Mouse (Mus musculus) myocyte (in vitro differentiated cells): ENCODE data around the gene Serping1.

ENCODE experiments used
- MAX ChIP-seq: IDR thresholded peaks from one replicate; pipeline ENCODE4 v1.6.1; 2011; ENCODE audit warnings: low read depth, mild to moderate bottlenecking, control low read depth
- MYOG ChIP-seq, 3 experiments: IDR thresholded peaks; one replicate each; pipeline ENCODE4 v1.6.1; 2011; ENCODE audit warnings: control low read depth in 2 of 3, low read depth in 2 of 3, mild to moderate bottlenecking in 2 of 3; ENCODE audit not compliant: insufficient read length in 2 of 3, control insufficient read depth in 1 of 3, insufficient read depth in 1 of 3
- POLR2A ChIP-seq: IDR thresholded peaks from one replicate; pipeline ENCODE4 v1.6.1; 2011; ENCODE audit warnings: low read depth, mild to moderate bottlenecking, control low read depth, moderate library complexity; ENCODE audit not compliant: insufficient read length
- SRF ChIP-seq: IDR thresholded peaks from one replicate; pipeline ENCODE4 v1.6.1; 2011; ENCODE audit warnings: low read depth; ENCODE audit not compliant: control insufficient read depth, insufficient read length
- USF1 ChIP-seq: IDR thresholded peaks from one replicate; pipeline ENCODE4 v1.6.1; 2011; ENCODE audit warnings: low read depth, mild to moderate bottlenecking, control low read depth, moderate library complexity

DNA sequence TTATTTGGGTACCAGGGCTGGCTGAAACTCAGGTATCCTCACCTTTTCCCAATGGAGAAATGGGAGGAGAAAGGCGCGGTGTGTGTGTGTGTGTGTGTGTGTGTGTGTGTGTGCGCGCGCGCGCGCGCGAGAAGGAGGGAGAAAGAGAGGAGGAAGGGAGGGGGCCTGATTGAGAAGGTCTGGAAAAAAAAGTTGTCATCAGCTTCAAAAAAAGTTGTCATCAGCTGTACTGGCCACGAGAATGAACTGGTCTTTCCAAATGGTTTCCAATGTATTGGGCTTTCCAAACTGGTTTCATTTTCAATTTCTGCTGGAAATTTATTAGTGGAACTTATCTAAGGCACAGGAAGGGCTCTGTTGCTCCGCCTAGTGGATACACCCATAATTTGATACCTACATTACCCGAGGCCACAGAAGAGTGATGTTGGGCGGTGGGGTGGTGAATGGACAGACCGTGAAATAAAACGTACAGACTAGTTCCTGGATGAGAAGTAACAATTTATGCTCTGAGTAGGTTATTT, 23.9 kb upstream of the Serping1 start:
- TF ChIP-seq SRF (no peak), MYOG (IDR thresholded peaks at IDR 0.05; ENCODE audit: control insufficient read depth in 1 of 3, insufficient read depth in 1 of 3, insufficient read length in 2 of 3, low read depth in 2 of 3) (no peak), USF1 (no peak), MAX (no peak), POLR2A (no peak)
